Mouse (Mus musculus): ENCODE results near the gene Rnpepl1.

DNA sequence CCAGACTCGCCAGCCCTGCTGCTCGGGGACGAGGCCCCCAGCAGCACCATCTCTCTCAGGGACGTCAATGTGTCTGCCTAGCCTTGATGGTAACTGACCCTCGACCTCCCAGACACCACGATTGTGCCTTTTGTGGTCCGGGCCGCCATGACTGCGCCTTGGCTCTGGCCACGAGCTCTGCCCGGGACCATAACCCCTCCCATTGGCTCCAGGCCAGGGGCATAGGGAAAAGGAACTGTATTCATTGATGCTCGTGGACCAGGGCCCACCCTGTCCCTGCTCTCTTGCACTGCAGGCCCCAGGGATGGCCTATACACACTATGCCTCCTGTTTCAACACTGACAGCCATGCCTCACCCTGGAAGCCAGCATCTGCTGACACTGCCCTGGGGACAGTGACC lies 9.2 kb downstream of the Rnpepl1 start:
- no peak for TF ChIP-seq CTCF (IDR thresholded peaks at IDR 0.05; ENCODE audit: insufficient read depth, low read length)
- no peak for TF ChIP-seq POLR2A (IDR thresholded peaks at IDR 0.05; ENCODE audit: borderline replicate concordance, extremely low read depth, low read depth, low read length)
